7 mouse cellular contexts compared by ENCODE assay signal in the genomic region with DNA sequence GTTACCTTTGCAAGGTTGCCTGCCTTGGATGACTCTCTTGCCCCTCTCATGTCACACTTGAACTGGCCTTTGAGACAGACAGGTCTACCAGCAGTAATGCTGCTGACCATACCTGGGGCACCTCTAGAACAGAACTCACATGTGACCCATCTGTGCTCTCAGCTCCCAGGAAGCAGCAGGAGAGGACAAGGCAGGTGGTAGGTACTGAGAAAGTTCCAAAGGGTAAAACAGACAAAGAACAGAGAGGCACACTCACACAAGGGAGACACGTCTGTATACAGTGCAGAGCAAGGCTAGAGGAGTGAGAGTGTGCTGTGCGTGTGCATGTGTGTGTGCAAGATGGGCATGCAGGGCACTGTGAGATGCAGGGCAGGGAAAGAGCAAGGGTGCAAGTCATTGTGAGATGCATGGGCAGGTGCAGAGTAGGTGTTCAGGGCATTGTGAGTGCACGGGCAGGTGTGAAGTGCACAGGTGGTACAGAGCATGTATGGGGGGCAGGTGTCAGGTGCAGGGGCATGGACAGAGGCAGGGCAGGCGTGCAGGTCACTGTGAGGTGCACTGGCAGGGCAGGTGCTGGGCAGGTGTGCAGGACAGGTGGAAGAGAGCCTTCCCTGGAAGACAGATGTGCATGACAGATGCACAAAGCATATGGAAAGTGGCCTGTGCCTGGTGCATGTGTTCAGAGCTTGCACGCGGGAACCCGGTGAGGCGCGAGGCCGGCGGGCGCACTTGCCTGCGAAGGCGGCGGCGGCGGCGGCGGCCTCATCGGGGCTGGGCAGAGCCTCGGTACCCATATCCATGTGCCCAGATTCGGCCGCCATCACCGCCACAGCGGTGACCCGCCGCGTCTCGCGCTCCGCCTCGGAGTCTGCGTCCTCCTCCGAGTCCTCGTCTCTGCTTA. TPM values are rescaled to one million over a fixed set of nuclear protein-coding genes. Genes with fewer than 3 reads are reported as not detected.
DNase-seq lines count a peak whose midpoint lies in the region; ATAC-seq and TF ChIP-seq lines count a peak whose summit lies in the region.

No protein-coding gene starts in this region.

- peaks cover 26% of the 10 kb centered on the region for H3K36me3 ChIP-seq in lung, embryonic 14.5 days (ENCODE audit: insufficient read depth)
- peaks cover 9% of the 10 kb centered on the region for H3K36me3 ChIP-seq in forebrain, embryonic 11.5 days (ENCODE audit: control insufficient read depth, insufficient read depth, low read length)
- peaks cover 13% of the 10 kb centered on the region; the same call in 1 of the 2 replicates for H3K36me3 ChIP-seq in midbrain, embryonic 15.5 days (replicated peaks)

- ATAC-seq in lung, embryonic 14.5 days (ENCODE audit: insufficient read depth): peak; percentile 21
- peak; percentile 25 for ATAC-seq in forebrain, embryonic 11.5 days (replicated peaks; ENCODE audit: low FRiP score)
- ATAC-seq in midbrain, embryonic 15.5 days (replicated peaks): peak; percentile 25

- H3K4me1 ChIP-seq in lung, embryonic 14.5 days (ENCODE audit: insufficient read depth): peaks cover 23% of the 10 kb centered on the region
- H3K4me1 ChIP-seq in forebrain, embryonic 11.5 days (replicated peaks; ENCODE audit: control insufficient read depth, insufficient read depth, low read length): peaks cover 15% of the 10 kb centered on the region
- peaks cover 36% of the 10 kb centered on the region for H3K4me1 ChIP-seq in midbrain, embryonic 15.5 days

- peak overlapping the region; percentile 100 for H3K4me2 ChIP-seq in lung, embryonic 14.5 days
- H3K4me2 ChIP-seq in forebrain, embryonic 11.5 days (ENCODE audit: low read depth, low read length, severe bottlenecking): peak overlapping the region; percentile 79
- peak overlapping the region; percentile 95 for H3K4me2 ChIP-seq in midbrain, embryonic 15.5 days

- peak overlapping the region; percentile 100 for H3K27ac ChIP-seq in lung, embryonic 14.5 days (ENCODE audit: low read depth)
- peak overlapping the region; percentile 99 for H3K27ac ChIP-seq in forebrain, embryonic 11.5 days (ENCODE audit: low read depth, low read length)
- peak overlapping the region; percentile 99 for H3K27ac ChIP-seq in midbrain, embryonic 15.5 days

- peak; percentile 21 for DNase-seq in lung, embryonic 14.5 days
- DNase-seq in lung, postnatal 25 days (ENCODE audit: low spot score): no peak
- DNase-seq in brain, embryonic 14.5 days (ENCODE audit: low read depth): peak; percentile 69
- DNase-seq in forebrain, embryonic 11.5 days (ENCODE audit: low spot score): no peak
- peak; percentile 68 for DNase-seq in layer of hippocampus, adult 9-11 months
- DNase-seq in thymus, postnatal 14 days: peak; percentile 73

- H3K9me3 ChIP-seq in lung, embryonic 14.5 days (ENCODE audit: low read depth, low read length): no peaks in the 10 kb centered on the region
- H3K9me3 ChIP-seq in forebrain, embryonic 11.5 days (ENCODE audit: control insufficient read depth, low read length): no peaks in the 10 kb centered on the region
- H3K9me3 ChIP-seq in midbrain, embryonic 15.5 days: no peaks in the 10 kb centered on the region

- peak overlapping the region; percentile 72 for H3K4me3 ChIP-seq in lung, embryonic 14.5 days (ENCODE audit: low read depth, low read length)
- peak overlapping the region; percentile 61 for H3K4me3 ChIP-seq in forebrain, embryonic 11.5 days (ENCODE audit: low read depth, low read length)
- peak overlapping the region; percentile 69 for H3K4me3 ChIP-seq in midbrain, embryonic 15.5 days

- no peak for TF ChIP-seq CTCF in lung, embryonic 14.5 days (IDR thresholded peaks at IDR 0.05; ENCODE audit: low read depth)
- no peak for TF ChIP-seq CTCF in brain, embryonic 14.5 days (IDR thresholded peaks at IDR 0.05; ENCODE audit: borderline replicate concordance, extremely low read depth, insufficient read depth, insufficient read length)

- H3K9ac ChIP-seq in lung, embryonic 14.5 days: peak overlapping the region; percentile 89
- H3K9ac ChIP-seq in forebrain, embryonic 11.5 days (ENCODE audit: low read length): peak overlapping the region; percentile 93
- H3K9ac ChIP-seq in midbrain, embryonic 15.5 days: peak overlapping the region; percentile 91

- TF ChIP-seq POLR2A in brain, embryonic 14.5 days (IDR thresholded peaks at IDR 0.05; ENCODE audit: borderline replicate concordance, extremely low read depth, insufficient read depth, insufficient read length, poor library complexity, severe bottlenecking): no peak

- 3% methylated on average over 35 of the region's 35 CpGs for WGBS in lung, embryonic 14.5 days
- WGBS in forebrain, embryonic 11.5 days: 5% methylated on average over 35 of the region's 35 CpGs
- WGBS in midbrain, embryonic 15.5 days: 4% methylated on average over 35 of the region's 35 CpGs

- H3K27me3 ChIP-seq in lung, embryonic 14.5 days (ENCODE audit: insufficient read depth, low read length): no peaks in the 10 kb centered on the region
- no peaks in the 10 kb centered on the region for H3K27me3 ChIP-seq in forebrain, embryonic 11.5 days (ENCODE audit: control insufficient read depth, insufficient read depth, low read length)
- no peaks in the 10 kb centered on the region for H3K27me3 ChIP-seq in midbrain, embryonic 15.5 days (replicated peaks)

RNA-seq across cellular contexts. Expression of a gene that starts 0.7 kb away (rescaled TPM):
- polyA plus RNA-seq in lung, embryonic 14.5 days (2014; fragmentation: Nextera tagmentation; extraction: Ambion mirVana): 69.8 and 74.2 TPM in 2 replicates
- 43.3 and 82.1 TPM in 2 replicates for polyA plus RNA-seq in brain, embryonic 14.5 days (2012; rRNA removed)
- 74.2 and 80.8 TPM in 2 replicates for polyA plus RNA-seq in forebrain, embryonic 11.5 days (2014; fragmentation: Nextera tagmentation; extraction: Ambion mirVana)
- polyA plus RNA-seq in midbrain, embryonic 15.5 days (2015; fragmentation: Nextera tagmentation; extraction: Ambion mirVana): 224 and 234 TPM in 2 replicates

RNA-seq across cellular contexts. Expression of a gene that starts 0.7 kb away (rescaled TPM):
- 28.8 and 30.3 TPM in 2 replicates for polyA plus RNA-seq in lung, embryonic 14.5 days (2014; fragmentation: Nextera tagmentation; extraction: Ambion mirVana)
- polyA plus RNA-seq in brain, embryonic 14.5 days (2012; rRNA removed): 62.2 and 84.7 TPM in 2 replicates
- 33.2 and 33.5 TPM in 2 replicates for polyA plus RNA-seq in forebrain, embryonic 11.5 days (2014; fragmentation: Nextera tagmentation; extraction: Ambion mirVana)
- polyA plus RNA-seq in midbrain, embryonic 15.5 days (2015; fragmentation: Nextera tagmentation; extraction: Ambion mirVana): 63.0 and 63.3 TPM in 2 replicates

RNA-seq across cellular contexts. Expression of a gene that starts 11.9 kb away (rescaled TPM):
- polyA plus RNA-seq in lung, embryonic 14.5 days (2014; fragmentation: Nextera tagmentation; extraction: Ambion mirVana): 20.0 and 22.4 TPM in 2 replicates
- 1.5 and 1.6 TPM in 2 replicates for polyA plus RNA-seq in brain, embryonic 14.5 days (2012; rRNA removed)
- 2.5 and 3.3 TPM in 2 replicates for polyA plus RNA-seq in forebrain, embryonic 11.5 days (2014; fragmentation: Nextera tagmentation; extraction: Ambion mirVana)
- polyA plus RNA-seq in midbrain, embryonic 15.5 days (2015; fragmentation: Nextera tagmentation; extraction: Ambion mirVana): 0.49 and 0.66 TPM in 2 replicates

RNA-seq across cellular contexts. Expression of a gene that starts 35.0 kb away (rescaled TPM):
- 1.0 and 1.4 TPM in 2 replicates for polyA plus RNA-seq in lung, embryonic 14.5 days (2014; fragmentation: Nextera tagmentation; extraction: Ambion mirVana)
- polyA plus RNA-seq in brain, embryonic 14.5 days (2012; rRNA removed): 1.2 and 1.4 TPM in 2 replicates
- 0.24 and 0.43 TPM in 2 replicates for polyA plus RNA-seq in forebrain, embryonic 11.5 days (2014; fragmentation: Nextera tagmentation; extraction: Ambion mirVana)
- 0.74 and 0.96 TPM in 2 replicates for polyA plus RNA-seq in midbrain, embryonic 15.5 days (2015; fragmentation: Nextera tagmentation; extraction: Ambion mirVana)

RNA-seq across cellular contexts. Expression of a gene that starts 47.9 kb away (rescaled TPM):
- 2.2 and 5.1 TPM in 2 replicates for polyA plus RNA-seq in lung, embryonic 14.5 days (2014; fragmentation: Nextera tagmentation; extraction: Ambion mirVana)
- 2.4 and 3.8 TPM in 2 replicates for polyA plus RNA-seq in brain, embryonic 14.5 days (2012; rRNA removed)
- 2.5 TPM in 2 replicates for polyA plus RNA-seq in forebrain, embryonic 11.5 days (2014; fragmentation: Nextera tagmentation; extraction: Ambion mirVana)
- polyA plus RNA-seq in midbrain, embryonic 15.5 days (2015; fragmentation: Nextera tagmentation; extraction: Ambion mirVana): 1.6 and 1.8 TPM in 2 replicates

Comparison
In these comparisons a context has a peak if more than half of its experiments do, and no peak if none do; other contexts are left out.
1. DNase-seq: peak in lung, embryonic 14.5 days (single experiment), brain, embryonic 14.5 days (single experiment), layer of hippocampus, adult 9-11 months (single experiment) and thymus, postnatal 14 days (single experiment); none in lung, postnatal 25 days (single experiment) and forebrain, embryonic 11.5 days (single experiment).
2. Peak in every context shown above with its lines, with median percentiles within 50 percentile points of each other: ATAC-seq, H3K27ac ChIP-seq, H3K4me2 ChIP-seq, H3K4me3 ChIP-seq and H3K9ac ChIP-seq.